Mouse (Mus musculus) kidney, embryonic 14.5 days (tissue): Measurements from ENCODE around the gene Rnf11. TPM values are rescaled to one million over a fixed set of nuclear protein-coding genes. Genes with fewer than 3 reads are reported as not detected.

Source experiments
- ATAC-seq: fragments of 200-750 bp; cut with Nextera tagmentation; 2 replicates; pipeline ENCODE4 v1.8.0; 2017; ENCODE audit warnings: moderate number of reproducible peaks, mild to moderate bottlenecking, moderate TSS enrichment, moderate library complexity; ENCODE audit not compliant: low FRiP score, low TSS enrichment
- H3K27ac ChIP-seq: fragments of 300-500 bp; sonication (generic); 2 replicates; pipeline ENCODE4 v1.5.1; 2014; ENCODE audit warnings: low read depth, mild to moderate bottlenecking, low read length, moderate library complexity, mixed read lengths
- H3K27me3 ChIP-seq: fragments of 300-500 bp; sonication (generic); 2 replicates; pipeline ENCODE4 v1.6.1; 2014; ENCODE audit warnings: mild to moderate bottlenecking, low read length; ENCODE audit not compliant: control insufficient read depth, insufficient read depth
- H3K36me3 ChIP-seq: fragments of 300-500 bp; sonication (generic); 2 replicates; pipeline ENCODE4 v1.6.1; 2014; ENCODE audit warnings: low read length, mixed read lengths; ENCODE audit not compliant: control insufficient read depth, insufficient read depth
- H3K4me1 ChIP-seq: fragments of 300-500 bp; sonication (generic); 2 replicates; pipeline ENCODE4 v1.6.1; 2014; ENCODE audit warnings: low read length, mixed read lengths; ENCODE audit not compliant: control insufficient read depth, insufficient read depth
- H3K4me2 ChIP-seq: fragments of 300-500 bp; sonication (generic); replicated peaks from 2 replicates; pipeline ENCODE4 v1.6.1; 2014; ENCODE audit warnings: low read depth, mild to moderate bottlenecking, low read length
- H3K4me3 ChIP-seq: fragments of 300-500 bp; sonication (generic); 2 replicates; pipeline ENCODE4 v1.5.1; 2014; ENCODE audit warnings: mild to moderate bottlenecking, low read length
- H3K9ac ChIP-seq: fragments of 300-500 bp; sonication (generic); 2 replicates; pipeline ENCODE4 v1.6.1; 2014; ENCODE audit warnings: low read depth, mild to moderate bottlenecking, low read length, moderate library complexity
- H3K9me3 ChIP-seq: fragments of 300-500 bp; sonication (generic); 2 replicates; pipeline ENCODE4 v1.6.1; 2016; ENCODE audit warnings: low read length; ENCODE audit not compliant: control insufficient read depth
- WGBS: fragments of 180-500 bp; shearing (Covaris S2); extraction: QIAGEN DNeasy Blood & Tissue Kit; methylation state at CpG from one replicate; pipeline ENCODE4 v1.1.7; 2014; 5-methylcytosine and 5-hydroxymethylcytosine counted together
- polyA plus RNA-seq: library from polyadenylated mRNA; unstranded; fragments of >200 nt; fragmentation: Nextera tagmentation; extraction: Ambion mirVana; gene quantifications from 2 replicates; pipeline ENCODE4 v1.2.1, GENCODE M21; 2014

Gene Rnf11
- polyA plus RNA-seq, 1 experiment from 2014 or later = 44.8 TPM

- 0 out of 2 replicates have a peak, but pooled peaks have one; percentile 11 for ATAC-seq
- no peak overlapping the region for H3K27ac ChIP-seq
- 73% methylated on average over 3 of the region's 3 CpGs for WGBS
These were observed 43.5 kb downstream of the Rnf11 start for GRCm38 (mm10) chr4:109441000-109441399.

GRCm38 (mm10) chr4:109440381-109440780 is 44.1 kb downstream of the Rnf11 start:
- Histone ChIP-seq H3K27me3 (no peaks in the 10 kb centered on the region), H3K36me3 (peaks cover 2% of the 10 kb centered on the region; the same call in 1 of the 2 replicates), H3K4me2 (no peak overlapping the region), H3K9me3 (no peaks in the 10 kb centered on the region), H3K4me3 (no peak overlapping the region), H3K4me1 (no peaks in the 10 kb centered on the region), H3K9ac (no peak overlapping the region), H3K27ac (no peak overlapping the region)
- no peak for ATAC-seq
- WGBS = 95% methylated on average over 5 of the region's 5 CpGs

More at GRCm38 (mm10) chr4:109441000-109441399, 43.5 kb downstream of the Rnf11 start:
- Histone ChIP-seq H3K9me3 (no peaks in the 10 kb centered on the region), H3K4me1 (no peaks in the 10 kb centered on the region), H3K4me2 (no peak overlapping the region), H3K36me3 (peaks cover 2% of the 10 kb centered on the region; the same call in 1 of the 2 replicates), H3K27me3 (no peaks in the 10 kb centered on the region), H3K9ac (no peak overlapping the region), H3K4me3 (no peak overlapping the region)

GRCm38 (mm10) chr4:109439825-109440248 is 44.7 kb downstream of the Rnf11 start:
- H3K4me3 ChIP-seq = no peak overlapping the region
- H3K27ac ChIP-seq = no peak overlapping the region
- H3K36me3 ChIP-seq = peaks cover 2% of the 10 kb centered on the region; the same call in 1 of the 2 replicates
- no peak for ATAC-seq
- WGBS = 74% methylated on average over 3 of the region's 3 CpGs
- no peaks in the 10 kb centered on the region for H3K4me1 ChIP-seq
- H3K27me3 ChIP-seq = no peaks in the 10 kb centered on the region
- no peak overlapping the region for H3K9ac ChIP-seq
- H3K9me3 ChIP-seq = no peaks in the 10 kb centered on the region
- H3K4me2 ChIP-seq = no peak overlapping the region

GRCm38 (mm10) chr4:109439101-109439500 is 45.4 kb downstream of the Rnf11 start:
- Histone ChIP-seq H3K27ac (no peak overlapping the region), H3K4me3 (no peak overlapping the region), H3K9ac (no peak overlapping the region), H3K4me1 (no peaks in the 10 kb centered on the region), H3K9me3 (no peaks in the 10 kb centered on the region), H3K4me2 (no peak overlapping the region), H3K36me3 (peaks cover 2% of the 10 kb centered on the region; the same call in 1 of the 2 replicates), H3K27me3 (no peaks in the 10 kb centered on the region)
- ATAC-seq = no peak
- 71% methylated on average over 8 of the region's 8 CpGs for WGBS

- H3K36me3 ChIP-seq = peaks cover 2% of the 10 kb centered on the region; the same call in 1 of the 2 replicates
- H3K9ac ChIP-seq = no peak overlapping the region
- H3K9me3 ChIP-seq = no peaks in the 10 kb centered on the region
- H3K27ac ChIP-seq = no peak overlapping the region
- WGBS = 42% methylated on average over 9 of the region's 9 CpGs
- no peaks in the 10 kb centered on the region for H3K4me1 ChIP-seq
- no peak overlapping the region for H3K4me3 ChIP-seq
- H3K27me3 ChIP-seq = no peaks in the 10 kb centered on the region
- no peak overlapping the region for H3K4me2 ChIP-seq
- ATAC-seq = peak; percentile 59; the same call in 1 of the 2 replicates
These were observed 46.3 kb downstream of the Rnf11 start for GRCm38 (mm10) chr4:109437913-109438878.

- ATAC-seq = no peak
- no peak overlapping the region for H3K4me2 ChIP-seq
- no peaks in the 10 kb centered on the region for H3K36me3 ChIP-seq
- no peak overlapping the region for H3K4me3 ChIP-seq
- no peaks in the 10 kb centered on the region for H3K4me1 ChIP-seq
- H3K9me3 ChIP-seq = no peaks in the 10 kb centered on the region
- no peaks in the 10 kb centered on the region for H3K27me3 ChIP-seq
- H3K9ac ChIP-seq = no peak overlapping the region
- WGBS = 100% methylated on average over 1 of the region's 1 CpGs
- H3K27ac ChIP-seq = no peak overlapping the region
These were observed 50.3 kb downstream of the Rnf11 start for GRCm38 (mm10) chr4:109434256-109434655.

GRCm38 (mm10) chr4:109433641-109434040 is 50.9 kb downstream of the Rnf11 start:
- Histone ChIP-seq H3K9me3 (no peaks in the 10 kb centered on the region), H3K27ac (no peak overlapping the region), H3K4me3 (no peak overlapping the region), H3K27me3 (no peaks in the 10 kb centered on the region), H3K36me3 (no peaks in the 10 kb centered on the region), H3K4me1 (no peaks in the 10 kb centered on the region), H3K4me2 (no peak overlapping the region), H3K9ac (no peak overlapping the region)
- no peak for ATAC-seq
- WGBS = 81% methylated on average over 6 of the region's 6 CpGs

GRCm38 (mm10) chr4:109432668-109433375 is 51.7 kb downstream of the Rnf11 start:
- no peak overlapping the region for H3K9ac ChIP-seq
- 69% methylated on average over 16 of the region's 16 CpGs for WGBS
- no peaks in the 10 kb centered on the region for H3K27me3 ChIP-seq
- H3K4me1 ChIP-seq = no peaks in the 10 kb centered on the region
- ATAC-seq = no peak
- no peaks in the 10 kb centered on the region for H3K36me3 ChIP-seq
- no peak overlapping the region for H3K4me2 ChIP-seq
- H3K4me3 ChIP-seq = no peak overlapping the region
- H3K9me3 ChIP-seq = no peaks in the 10 kb centered on the region
- H3K27ac ChIP-seq = no peak overlapping the region
